Mouse (Mus musculus): ENCODE results near the gene Kcnc3. TPM values are rescaled to one million over a fixed set of nuclear protein-coding genes. Genes with fewer than 3 reads are reported as not detected.

Gene Kcnc3
- total RNA-seq, 1 experiment = 9.5 TPM

DNA sequence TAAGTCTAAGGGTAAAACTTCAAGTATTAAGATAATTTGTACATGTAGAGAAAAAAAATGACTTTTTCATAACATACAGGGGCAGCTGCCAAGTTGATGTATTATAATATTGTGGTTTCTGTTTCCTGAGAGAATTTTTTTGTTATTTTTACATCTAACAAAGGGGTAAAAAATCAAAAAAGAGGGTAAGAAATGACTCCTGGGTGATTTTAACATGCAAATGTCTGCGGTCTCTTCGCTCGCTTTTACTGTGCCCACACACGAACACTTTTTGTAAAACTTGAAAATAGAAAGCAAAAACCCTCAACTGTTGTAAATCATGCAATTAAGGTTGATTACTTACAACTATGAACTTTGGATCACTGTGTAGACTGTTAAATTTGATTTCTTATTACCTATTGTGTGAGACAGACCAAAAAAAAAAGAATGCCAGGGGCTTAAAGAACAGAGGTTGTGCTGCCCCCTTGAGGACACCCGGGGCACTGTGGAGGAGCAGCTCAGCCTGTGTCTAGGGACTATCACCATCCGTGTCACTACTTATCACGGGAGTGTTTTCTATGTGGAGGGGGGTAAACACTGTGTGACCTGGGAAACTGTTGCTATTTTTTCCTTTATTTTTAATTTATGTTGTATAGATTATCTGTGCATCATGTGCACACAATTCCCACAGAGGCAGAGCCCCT is 56.7 kb downstream of the Kcnc3 start:
- no peak for TF ChIP-seq CHD2 (IDR thresholded peaks at IDR 0.05; ENCODE audit: low read depth, low read length)
- no peak for TF ChIP-seq MAFK (IDR thresholded peaks at IDR 0.05; ENCODE audit: insufficient read depth, low read depth, low read length)
- peak; percentile 95 for TF ChIP-seq ZNF384 (IDR thresholded peaks at IDR 0.05; ENCODE audit: low read depth, low read length)
- TF ChIP-seq HCFC1 (IDR thresholded peaks at IDR 0.05; ENCODE audit: borderline replicate concordance, insufficient read depth, low read length) = no peak
- no peak for TF ChIP-seq ZC3H11A (IDR thresholded peaks at IDR 0.05; ENCODE audit: borderline replicate concordance, low read depth, low read length)
- H3K27ac ChIP-seq (ENCODE audit: insufficient read depth, low read depth, low read length, poor library complexity, severe bottlenecking) = no peak overlapping the region
- no peaks in the 10 kb centered on the region for H3K9me3 ChIP-seq (ENCODE audit: control insufficient read depth, insufficient read depth, low read depth, low read length)
- in situ Hi-C loops (cut with MboI; ENCODE audit: low sequenced_read_pairs in 2 of 2, unreplicated experiment in 2 of 2) = no loop called here
- no peak for DNase-seq (ENCODE audit: low read depth, low spot score)
- H3K4me1 ChIP-seq (ENCODE audit: control insufficient read depth in 2 of 2, insufficient read depth in 2 of 2, low read length in 2 of 2, poor library complexity in 1 of 2) = 0 out of 4 replicates have a peak, but pooled peaks cover 0 to 2% of the 10 kb centered on the region in 2 experiments
- no peaks in the 10 kb centered on the region for H3K36me3 ChIP-seq (ENCODE audit: control insufficient read depth, insufficient read depth, low read length, poor library complexity, severe bottlenecking)
- no peak overlapping the region for H3K9ac ChIP-seq (ENCODE audit: insufficient read depth, low read depth, low read length, poor library complexity, severe bottlenecking)
- no peak overlapping the region for H3K4me3 ChIP-seq (ENCODE audit: insufficient read depth in 1 of 2, low read depth in 1 of 2, low read length in 2 of 2, poor library complexity in 1 of 2, severe bottlenecking in 1 of 2)

DNA sequence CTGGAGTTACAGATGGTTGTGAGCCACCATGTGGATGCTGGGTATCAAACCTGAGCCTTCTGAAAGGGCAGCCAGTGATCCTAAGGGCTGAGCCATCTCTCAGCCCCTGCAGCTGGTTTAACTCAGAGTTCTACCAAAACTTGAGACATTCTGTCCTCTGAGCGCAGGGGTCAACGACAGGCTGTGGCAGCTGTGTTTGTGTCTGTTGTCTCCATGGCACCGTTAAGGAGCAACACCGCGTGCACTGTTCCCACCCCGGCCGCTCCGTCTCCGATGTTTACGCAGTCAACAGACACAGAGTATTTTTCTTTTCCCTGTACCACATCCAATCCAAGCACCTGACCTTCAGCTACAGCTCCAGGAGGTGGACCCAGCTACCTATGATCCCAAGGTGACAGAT is 57.3 kb downstream of the Kcnc3 start:
- in situ Hi-C loops (cut with MboI; ENCODE audit: low sequenced_read_pairs in 2 of 2, unreplicated experiment in 2 of 2) = no loop called here
- Histone ChIP-seq H3K4me1 (ENCODE audit: control insufficient read depth in 2 of 2, insufficient read depth in 2 of 2, low read length in 2 of 2, poor library complexity in 1 of 2) (0 out of 4 replicates have a peak, but pooled peaks cover 0 to 2% of the 10 kb centered on the region in 2 experiments), H3K9ac (ENCODE audit: insufficient read depth, low read depth, low read length, poor library complexity, severe bottlenecking) (no peak overlapping the region), H3K36me3 (ENCODE audit: control insufficient read depth, insufficient read depth, low read length, poor library complexity, severe bottlenecking) (no peaks in the 10 kb centered on the region), H3K9me3 (ENCODE audit: control insufficient read depth, insufficient read depth, low read depth, low read length) (no peaks in the 10 kb centered on the region), H3K4me3 (ENCODE audit: insufficient read depth in 1 of 2, low read depth in 1 of 2, low read length in 2 of 2, poor library complexity in 1 of 2, severe bottlenecking in 1 of 2) (no peak overlapping the region), H3K27ac (ENCODE audit: insufficient read depth, low read depth, low read length, poor library complexity, severe bottlenecking) (no peak overlapping the region)
- TF ChIP-seq MAFK (IDR thresholded peaks at IDR 0.05; ENCODE audit: insufficient read depth, low read depth, low read length) = no peak
- TF ChIP-seq HCFC1 (IDR thresholded peaks at IDR 0.05; ENCODE audit: borderline replicate concordance, insufficient read depth, low read length) = no peak
- TF ChIP-seq ZC3H11A (IDR thresholded peaks at IDR 0.05; ENCODE audit: borderline replicate concordance, low read depth, low read length) = no peak
- TF ChIP-seq CHD2 (IDR thresholded peaks at IDR 0.05; ENCODE audit: low read depth, low read length) = no peak
- no peak for TF ChIP-seq ZNF384 (IDR thresholded peaks at IDR 0.05; ENCODE audit: low read depth, low read length)
- DNase-seq (ENCODE audit: low read depth, low spot score) = no peak

DNA sequence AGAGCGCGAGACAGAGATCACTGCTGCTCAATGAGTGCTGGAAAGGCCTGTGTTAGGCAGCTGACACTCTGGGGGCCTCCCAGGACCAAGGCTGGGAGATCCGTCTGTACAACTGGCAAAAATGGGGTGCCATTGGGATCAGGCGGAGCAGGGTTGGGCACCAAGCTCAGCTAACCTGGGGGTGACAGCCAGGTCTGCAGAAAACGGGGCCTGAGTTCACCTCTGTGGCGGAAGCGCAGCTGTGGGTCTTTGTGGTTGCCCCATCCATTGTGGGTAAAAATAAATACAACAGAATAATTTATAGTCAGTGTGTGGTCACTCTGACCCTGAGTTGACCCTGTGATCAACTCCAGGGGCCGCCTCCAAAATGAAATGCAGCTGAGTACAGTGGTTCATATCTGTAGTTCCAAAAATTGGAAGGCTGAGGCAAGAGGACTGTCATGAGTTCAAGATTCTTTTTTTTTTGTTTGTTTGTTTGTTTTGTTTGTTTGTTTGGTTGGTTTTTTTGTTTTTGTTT is 58.7 kb downstream of the Kcnc3 start:
- in situ Hi-C loops (cut with MboI; ENCODE audit: low sequenced_read_pairs in 2 of 2, unreplicated experiment in 2 of 2) = no loop called here
- TF ChIP-seq ZNF384 (IDR thresholded peaks at IDR 0.05; ENCODE audit: low read depth, low read length) (no peak), MAFK (IDR thresholded peaks at IDR 0.05; ENCODE audit: insufficient read depth, low read depth, low read length) (no peak), ZC3H11A (IDR thresholded peaks at IDR 0.05; ENCODE audit: borderline replicate concordance, low read depth, low read length) (no peak), CHD2 (IDR thresholded peaks at IDR 0.05; ENCODE audit: low read depth, low read length) (no peak), HCFC1 (IDR thresholded peaks at IDR 0.05; ENCODE audit: borderline replicate concordance, insufficient read depth, low read length) (no peak)
- DNase-seq (ENCODE audit: low read depth, low spot score) = no peak

DNA sequence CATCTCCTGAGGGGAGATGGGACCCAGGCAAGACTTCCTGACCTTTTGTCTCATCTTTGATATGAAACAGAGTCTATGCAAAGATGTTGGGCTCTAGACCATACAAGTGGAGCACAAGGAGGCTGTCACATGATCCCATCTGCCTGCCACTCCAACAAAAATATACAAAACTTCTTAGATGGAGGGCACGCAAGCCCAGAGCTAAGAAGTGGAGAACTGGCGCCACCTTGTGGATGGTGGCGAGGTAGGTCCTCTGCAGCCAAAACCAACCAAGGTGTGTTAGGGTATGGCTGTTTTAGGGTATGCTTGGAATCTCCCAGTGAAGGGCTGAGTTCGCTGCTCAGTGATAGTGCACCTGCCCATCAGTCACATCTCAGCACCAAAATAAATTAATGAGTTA is 59.5 kb downstream of the Kcnc3 start:
- peaks cover 0 to 2% of the 10 kb centered on the region in 2 experiments; a peak in 1 of 4 replicates for H3K4me1 ChIP-seq (ENCODE audit: control insufficient read depth in 2 of 2, insufficient read depth in 2 of 2, low read length in 2 of 2, poor library complexity in 1 of 2)
- H3K9me3 ChIP-seq (ENCODE audit: control insufficient read depth, insufficient read depth, low read depth, low read length) = no peaks in the 10 kb centered on the region
- peak; percentile 46; the same call in 1 of the 2 replicates for TF ChIP-seq ZC3H11A (IDR thresholded peaks at IDR 0.05; ENCODE audit: borderline replicate concordance, low read depth, low read length)
- no peak for TF ChIP-seq HCFC1 (IDR thresholded peaks at IDR 0.05; ENCODE audit: borderline replicate concordance, insufficient read depth, low read length)

More for the DNA sequence above, 58.7 kb downstream of the Kcnc3 start:
- Histone ChIP-seq H3K27ac (ENCODE audit: insufficient read depth, low read depth, low read length, poor library complexity, severe bottlenecking) (no peak overlapping the region), H3K4me3 (ENCODE audit: insufficient read depth in 1 of 2, low read depth in 1 of 2, low read length in 2 of 2, poor library complexity in 1 of 2, severe bottlenecking in 1 of 2) (no peak overlapping the region), H3K9ac (ENCODE audit: insufficient read depth, low read depth, low read length, poor library complexity, severe bottlenecking) (no peak overlapping the region), H3K4me1 (ENCODE audit: control insufficient read depth in 2 of 2, insufficient read depth in 2 of 2, low read length in 2 of 2, poor library complexity in 1 of 2) (0 out of 4 replicates have a peak, but pooled peaks cover 0 to 2% of the 10 kb centered on the region in 2 experiments), H3K9me3 (ENCODE audit: control insufficient read depth, insufficient read depth, low read depth, low read length) (no peaks in the 10 kb centered on the region), H3K36me3 (ENCODE audit: control insufficient read depth, insufficient read depth, low read length, poor library complexity, severe bottlenecking) (no peaks in the 10 kb centered on the region)

More for the DNA sequence above, 59.5 kb downstream of the Kcnc3 start:
- Histone ChIP-seq H3K27ac (ENCODE audit: insufficient read depth, low read depth, low read length, poor library complexity, severe bottlenecking) (no peak overlapping the region), H3K4me3 (ENCODE audit: insufficient read depth in 1 of 2, low read depth in 1 of 2, low read length in 2 of 2, poor library complexity in 1 of 2, severe bottlenecking in 1 of 2) (no peak overlapping the region), H3K36me3 (ENCODE audit: control insufficient read depth, insufficient read depth, low read length, poor library complexity, severe bottlenecking) (no peaks in the 10 kb centered on the region), H3K9ac (ENCODE audit: insufficient read depth, low read depth, low read length, poor library complexity, severe bottlenecking) (no peak overlapping the region)
- in situ Hi-C loops (cut with MboI; ENCODE audit: low sequenced_read_pairs in 2 of 2, unreplicated experiment in 2 of 2) = no loop called here
- DNase-seq (ENCODE audit: low read depth, low spot score) = peak; percentile 77

Measured in ES-E14 (cell line).